Mouse (Mus musculus) olfactory bulb, adult 2 months (tissue): ENCODE data around the gene Ndufv1.
"Not testable (repeated sequence)": the region's sequence is repeated elsewhere in the genome, so short reads cannot be mapped to it uniquely, and the experiment has no call there.

Source experiments
- CTCF ChIP-seq: fragments of 200-500 bp; IDR thresholded peaks from 2 replicates; pipeline ENCODE4 v1.5.1; 2012; ENCODE audit warnings: low read depth, mild to moderate bottlenecking, low read length, moderate library complexity; ENCODE audit not compliant: insufficient read depth
- POLR2A ChIP-seq: fragments of 200-500 bp; IDR thresholded peaks from 2 replicates; pipeline ENCODE4 v1.6.1; 2012; ENCODE audit warnings: mild to moderate bottlenecking, low read depth, low read length, moderate library complexity; ENCODE audit not compliant: insufficient read depth

GRCm38 (mm10) chr19:4049069-4049468, 36.5 kb upstream of the Ndufv1 start:
- not testable (repeated sequence) for TF ChIP-seq POLR2A, CTCF
